Mouse (Mus musculus) hindbrain, embryonic 16.5 days (tissue): Measurements from ENCODE around the gene Pck2. TPM values are rescaled to one million over a fixed set of nuclear protein-coding genes. Genes with fewer than 3 reads are reported as not detected.

ENCODE experiments used
- ATAC-seq: fragments of 200-750 bp; cut with Nextera tagmentation; 2 replicates; pipeline ENCODE4 v1.8.0; 2017; ENCODE audit warnings: moderate TSS enrichment, moderate library complexity
- H3K27ac ChIP-seq: fragments of 300-500 bp; sonication (generic); 2 replicates; pipeline ENCODE4 v1.5.1; 2014; ENCODE audit warnings: low read depth, mild to moderate bottlenecking, control low read depth, low read length, moderate library complexity
- H3K27me3 ChIP-seq: fragments of 300-500 bp; sonication (generic); replicated peaks from 2 replicates; pipeline ENCODE4 v1.6.1; 2014; ENCODE audit warnings: low read length; ENCODE audit not compliant: control insufficient read depth, insufficient read depth
- H3K36me3 ChIP-seq: fragments of 300-500 bp; sonication (generic); 2 replicates; pipeline ENCODE4 v1.6.1; 2014; ENCODE audit warnings: mild to moderate bottlenecking, low read length, moderate library complexity, mixed read lengths; ENCODE audit not compliant: control insufficient read depth, insufficient read depth
- H3K4me1 ChIP-seq: fragments of 300-500 bp; sonication (generic); 2 replicates; pipeline ENCODE4 v1.6.1; 2014; ENCODE audit warnings: low read depth, low read length; ENCODE audit not compliant: control insufficient read depth, insufficient read depth
- H3K4me2 ChIP-seq: fragments of 300-500 bp; sonication (generic); 2 replicates; pipeline ENCODE4 v1.6.1; 2014; ENCODE audit warnings: mild to moderate bottlenecking, low read length, control low read depth, moderate library complexity
- H3K4me3 ChIP-seq: fragments of 300-500 bp; sonication (generic); 2 replicates; pipeline ENCODE4 v1.5.1; 2014; ENCODE audit warnings: mild to moderate bottlenecking, low read length, control low read depth, moderate library complexity
- H3K9ac ChIP-seq: fragments of 300-500 bp; sonication (generic); 2 replicates; pipeline ENCODE4 v1.6.1; 2014; ENCODE audit warnings: low read depth, mild to moderate bottlenecking, control low read depth, low read length, moderate library complexity
- H3K9me3 ChIP-seq: fragments of 300-500 bp; sonication (generic); 2 replicates; pipeline ENCODE4 v1.6.1; 2014; ENCODE audit warnings: mild to moderate bottlenecking, low read length, moderate library complexity; ENCODE audit not compliant: control insufficient read depth
- WGBS: fragments of 180-500 bp; shearing (Covaris S2); extraction: QIAGEN DNeasy Blood & Tissue Kit; methylation state at CpG from one replicate; pipeline ENCODE4 v1.1.7; 2014; 5-methylcytosine and 5-hydroxymethylcytosine counted together
- polyA plus RNA-seq: library from polyadenylated mRNA; unstranded; fragments of >200 nt; fragmentation: Nextera tagmentation; extraction: Ambion mirVana; gene quantifications from 2 replicates; pipeline ENCODE4 v1.2.1, GENCODE M21; 2015

Pck2 gene
- polyA plus RNA-seq, 1 experiment from 2014 or later, result 32.4 TPM

DNA sequence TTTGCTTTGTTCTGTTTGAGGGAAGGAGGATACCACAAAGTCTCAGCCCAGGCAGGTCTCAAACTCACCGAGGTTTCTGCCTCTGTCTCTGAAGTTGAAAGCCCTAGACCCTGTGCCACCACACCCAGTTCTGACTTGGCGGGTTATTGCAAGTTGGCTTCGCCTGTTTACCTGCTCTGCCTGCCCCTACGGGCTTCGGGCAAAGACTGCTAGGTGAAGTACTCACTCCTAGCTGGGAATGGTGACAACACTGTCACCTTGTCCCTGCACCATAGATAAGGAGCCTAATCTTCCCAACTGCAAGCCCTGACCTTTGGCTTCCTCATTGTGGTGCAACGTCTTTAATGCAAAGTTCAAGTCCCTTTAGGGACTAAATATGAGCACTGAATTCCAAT is 45.5 kb downstream of the Pck2 start:
- H3K4me1 ChIP-seq, result peaks cover 12% of the 10 kb centered on the region
- H3K9me3 ChIP-seq, result no peaks in the 10 kb centered on the region
- H3K4me3 ChIP-seq, result peak overlapping the region; percentile 56; the same call in 1 of the 2 replicates
- peaks cover 8% of the 10 kb centered on the region for H3K36me3 ChIP-seq
- peak overlapping the region; percentile 68 for H3K4me2 ChIP-seq
- no peaks in the 10 kb centered on the region for H3K27me3 ChIP-seq
- ATAC-seq, result no peak
- H3K27ac ChIP-seq, result no peak overlapping the region
- H3K9ac ChIP-seq, result no peak overlapping the region
- 69% methylated on average over 6 of the region's 6 CpGs for WGBS

DNA sequence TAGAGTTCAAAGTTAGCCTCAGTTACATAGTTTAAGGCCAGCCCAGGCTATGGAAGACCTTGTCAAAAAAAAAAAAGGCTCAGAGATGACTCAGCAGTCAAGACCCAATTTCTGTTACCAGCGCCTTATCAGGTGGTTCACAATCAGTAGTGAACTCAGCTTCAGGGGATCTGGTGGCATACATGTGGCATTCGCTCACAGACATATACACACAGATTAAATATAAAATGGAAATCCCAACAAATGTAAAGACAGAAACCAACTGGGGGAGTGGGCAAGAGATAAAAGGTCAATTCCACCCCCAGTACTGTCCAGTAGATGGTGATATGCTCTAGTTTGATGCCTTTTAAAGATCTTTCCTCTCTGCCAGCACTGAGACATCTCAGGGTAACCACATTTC is 46.1 kb downstream of the Pck2 start:
- Histone ChIP-seq H3K9ac (no peak overlapping the region), H3K4me2 (no peak overlapping the region), H3K27me3 (no peaks in the 10 kb centered on the region), H3K27ac (no peak overlapping the region), H3K4me1 (peaks cover 12% of the 10 kb centered on the region), H3K4me3 (no peak overlapping the region), H3K9me3 (no peaks in the 10 kb centered on the region), H3K36me3 (peaks cover 4% of the 10 kb centered on the region)
- no peak for ATAC-seq
- WGBS, result 98% methylated on average over 2 of the region's 2 CpGs

GRCm38 (mm10) chr14:55589271-55589670 is 49.2 kb downstream of the Pck2 start:
- Histone ChIP-seq H3K9me3 (no peaks in the 10 kb centered on the region), H3K4me2 (no peak overlapping the region), H3K27me3 (no peaks in the 10 kb centered on the region), H3K9ac (no peak overlapping the region), H3K36me3 (peaks cover 2% of the 10 kb centered on the region; the same call in 1 of the 2 replicates), H3K4me1 (peaks cover 29% of the 10 kb centered on the region), H3K27ac (no peak overlapping the region), H3K4me3 (no peak overlapping the region)
- no peak for ATAC-seq
- WGBS, result 97% methylated on average over 5 of the region's 5 CpGs

- Histone ChIP-seq H3K4me2 (peak overlapping the region; percentile 83), H3K4me1 (peaks cover 29% of the 10 kb centered on the region), H3K27ac (peak overlapping the region; percentile 94), H3K4me3 (peak overlapping the region; percentile 56), H3K9me3 (no peaks in the 10 kb centered on the region), H3K36me3 (peaks cover 5% of the 10 kb centered on the region), H3K27me3 (no peaks in the 10 kb centered on the region), H3K9ac (peak overlapping the region; percentile 69; the same call in 1 of the 2 replicates)
- ATAC-seq, result no peak
- 92% methylated on average over 11 of the region's 11 CpGs for WGBS
These were observed 49.8 kb downstream of the Pck2 start for GRCm38 (mm10) chr14:55589771-55590448.

DNA sequence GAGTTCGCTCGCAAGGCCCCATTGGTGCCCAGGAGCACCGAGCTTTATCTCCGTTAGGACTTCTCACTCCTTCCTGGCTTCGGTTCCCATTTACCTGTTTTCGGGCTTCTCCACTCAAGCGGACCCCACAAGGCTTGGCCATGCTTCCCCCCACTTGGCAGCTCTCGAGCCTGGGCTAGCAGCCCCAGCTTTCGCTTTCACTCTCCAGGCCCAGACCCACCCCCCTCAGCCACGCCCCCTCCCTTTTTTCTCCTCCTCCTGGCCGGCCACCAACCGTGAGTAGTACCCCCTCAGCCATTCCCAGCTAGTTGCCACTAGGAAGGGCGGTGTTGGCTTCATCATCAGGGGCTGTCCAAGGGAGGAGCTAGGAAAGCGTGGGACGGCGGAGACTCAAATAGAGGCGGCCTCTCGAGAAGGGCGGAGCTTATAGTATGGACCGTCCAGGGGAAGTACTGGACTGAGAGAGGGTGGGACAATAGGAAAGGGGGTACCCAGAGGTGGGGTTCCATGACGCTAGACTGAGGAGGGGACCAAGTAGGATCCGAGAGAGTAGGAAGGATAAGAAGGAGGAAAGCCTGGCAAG is 50.8 kb downstream of the Pck2 start, which contains the start of gene Psme2:
Psme2 (minus strand) TSS at position 366 of the 583 bp plus-strand sequence.
- H3K4me3 ChIP-seq, result peak within 1 kb of the TSS; percentile 56
- H3K9me3 ChIP-seq, result no peaks in the 10 kb centered on the region
- peak; percentile 96 for ATAC-seq
- peak within 1 kb of the TSS; percentile 69 for H3K9ac ChIP-seq
- peaks cover 12% of the 10 kb centered on the region for H3K36me3 ChIP-seq
- WGBS, result 0% methylated on average over 22 of the region's 22 CpGs
- no peaks in the 10 kb centered on the region for H3K27me3 ChIP-seq
- H3K27ac ChIP-seq, result peak within 1 kb of the TSS; percentile 94
- peak within 1 kb of the TSS; percentile 83 for H3K4me2 ChIP-seq
- peaks cover 26% of the 10 kb centered on the region for H3K4me1 ChIP-seq

GRCm38 (mm10) chr14:55591331-55591891 is 51.3 kb downstream of the Pck2 start, which contains the start of gene Rnf31:
Gene Rnf31 (plus strand): TSS chr14:55591708.
- peak within 1 kb of the TSS; percentile 94 for H3K27ac ChIP-seq
- 0% methylated on average over 33 of the region's 33 CpGs for WGBS
- peak; percentile 90 for ATAC-seq

DNA sequence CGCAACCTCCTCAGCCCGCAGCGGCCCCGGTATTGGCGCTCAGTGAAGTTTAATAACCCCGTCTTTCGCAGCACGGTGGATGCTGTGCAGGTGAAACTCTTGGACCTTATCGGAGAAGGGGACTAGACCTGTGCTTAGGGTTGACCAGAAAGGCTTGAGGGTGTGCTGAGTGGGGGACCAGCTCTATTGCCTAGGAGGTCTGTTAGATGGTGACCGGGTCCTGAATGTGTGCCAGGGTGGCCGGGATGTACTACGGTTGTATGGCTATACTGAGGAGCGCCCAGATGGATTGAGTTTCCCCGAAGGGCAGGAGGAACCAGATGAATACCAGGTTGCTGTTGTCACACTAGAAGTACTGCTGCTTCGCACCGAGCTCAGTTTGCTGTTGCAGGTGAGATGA is 52.2 kb downstream of the Pck2 start:
- Histone ChIP-seq H3K27me3 (no peaks in the 10 kb centered on the region), H3K27ac (peak overlapping the region; percentile 94), H3K36me3 (peaks cover 22% of the 10 kb centered on the region), H3K9me3 (no peaks in the 10 kb centered on the region), H3K9ac (peak overlapping the region; percentile 69), H3K4me2 (peak overlapping the region; percentile 83), H3K4me1 (peaks cover 26% of the 10 kb centered on the region), H3K4me3 (peak overlapping the region; percentile 56)
- no peak for ATAC-seq
- WGBS, result 9% methylated on average over 16 of the region's 16 CpGs

More at GRCm38 (mm10) chr14:55591331-55591891, 51.3 kb downstream of the Pck2 start, which contains the start of gene Rnf31:
- Histone ChIP-seq H3K9me3 (no peaks in the 10 kb centered on the region), H3K36me3 (peaks cover 17% of the 10 kb centered on the region), H3K9ac (peak within 1 kb of the TSS; percentile 69), H3K4me1 (peaks cover 26% of the 10 kb centered on the region), H3K27me3 (no peaks in the 10 kb centered on the region), H3K4me2 (peak within 1 kb of the TSS; percentile 83), H3K4me3 (peak within 1 kb of the TSS; percentile 56)

DNA sequence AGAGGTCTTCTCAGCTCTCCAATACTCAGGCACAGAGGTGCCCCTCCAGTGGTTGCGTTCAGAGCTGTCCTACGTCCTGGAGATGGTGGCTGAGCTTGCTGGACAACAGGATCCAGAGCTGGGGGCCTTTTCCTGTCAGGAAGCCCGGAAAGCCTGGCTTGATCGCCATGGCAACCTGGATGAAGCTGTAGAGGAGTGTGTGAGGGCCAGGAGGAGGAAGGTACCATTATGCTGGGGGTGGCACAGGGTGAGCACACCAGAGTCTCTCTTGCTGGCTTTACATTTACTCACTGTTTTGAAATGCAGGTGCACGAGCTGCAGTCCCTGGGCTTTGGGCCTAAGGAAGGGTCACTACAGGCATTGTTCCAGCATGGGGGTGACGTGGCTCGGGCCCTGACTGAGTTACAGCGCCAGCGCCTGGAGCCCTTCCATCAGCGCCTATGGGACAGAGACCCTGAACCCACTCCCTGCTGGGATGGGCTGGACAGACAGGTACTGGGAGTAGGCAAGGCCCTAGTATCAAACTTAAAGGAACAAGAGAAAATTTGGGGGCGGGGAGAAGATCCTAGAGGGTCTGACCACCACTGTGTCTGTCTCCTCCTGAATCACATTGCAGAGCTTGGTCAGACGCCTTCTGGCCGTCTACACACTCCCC is 56.1 kb downstream of the Pck2 start:
- Histone ChIP-seq H3K27me3 (no peaks in the 10 kb centered on the region), H3K36me3 (peaks cover 38% of the 10 kb centered on the region), H3K9ac (no peak overlapping the region), H3K4me2 (no peak overlapping the region), H3K9me3 (no peaks in the 10 kb centered on the region), H3K4me1 (peaks cover 17% of the 10 kb centered on the region), H3K4me3 (no peak overlapping the region), H3K27ac (no peak overlapping the region)
- 69% methylated on average over 13 of the region's 13 CpGs for WGBS
- no peak for ATAC-seq
